Mouse (Mus musculus) MEL (cell line): Measurements from ENCODE around the gene Rars.

Source experiments
- CTCF ChIP-seq, 3 experiments: IDR thresholded peaks in 2 of 3; conservative IDR thresholded peaks in 1 of 3; 2 replicates each; pipeline ENCODE4 v1.5.1; 2011 to 2012; ENCODE audit warnings: low read length in 3 of 3, low read depth in 2 of 3, mild to moderate bottlenecking in 2 of 3, improper control_type of control experiment in 1 of 3, inconsistent platforms in 1 of 3, mixed read lengths in 1 of 3, moderate library complexity in 1 of 3; ENCODE audit not compliant: control insufficient read depth in 1 of 3, insufficient read depth in 1 of 3, poor library complexity in 1 of 3, severe bottlenecking in 1 of 3
- ELF1 ChIP-seq: IDR thresholded peaks from 2 replicates; pipeline ENCODE4 v1.6.1; 2014; ENCODE audit warnings: low read depth, mild to moderate bottlenecking, inconsistent platforms, low read length, improper control_type of control experiment, moderate library complexity
- GATA1 ChIP-seq: IDR thresholded peaks from 2 replicates; pipeline ENCODE4 v1.6.1; 2011; ENCODE audit warnings: low read depth, low read length, improper control_type of control experiment
- HCFC1 ChIP-seq: IDR thresholded peaks from 2 replicates; pipeline ENCODE4 v1.6.1; 2012; ENCODE audit warnings: low read depth, mild to moderate bottlenecking, inconsistent platforms, low read length, improper control_type of control experiment, moderate library complexity
- POLR2A ChIP-seq, 2 experiments: IDR thresholded peaks; 2 replicates each; pipeline ENCODE4 v1.6.1; 2011 to 2012; ENCODE audit warnings: low read length in 2 of 2, mild to moderate bottlenecking in 2 of 2, control low read depth in 1 of 2, improper control_type of control experiment in 1 of 2, low read depth in 1 of 2, moderate library complexity in 1 of 2; ENCODE audit not compliant: control insufficient read depth in 1 of 2, insufficient read depth in 1 of 2, poor library complexity in 1 of 2
- UBTF ChIP-seq: IDR thresholded peaks from 2 replicates; pipeline ENCODE4 v1.6.1; 2012; ENCODE audit warnings: low read depth, mild to moderate bottlenecking, inconsistent platforms, low read length, improper control_type of control experiment, moderate library complexity, borderline replicate concordance; ENCODE audit not compliant: insufficient read depth
- USF2 ChIP-seq, 2 experiments: IDR thresholded peaks; 2 replicates each; pipeline ENCODE4 v1.6.1; 2011 to 2012; ENCODE audit warnings: improper control_type of control experiment in 2 of 2, low read length in 2 of 2, borderline replicate concordance in 1 of 2, inconsistent platforms in 1 of 2, low read depth in 1 of 2, mild to moderate bottlenecking in 1 of 2; ENCODE audit not compliant: insufficient read depth in 1 of 2
- ZMIZ1 ChIP-seq: IDR thresholded peaks from 2 replicates; pipeline ENCODE4 v1.6.1; 2012; ENCODE audit warnings: low read depth, mild to moderate bottlenecking, inconsistent platforms, low read length, improper control_type of control experiment, moderate library complexity
- ZNF384 ChIP-seq: IDR thresholded peaks from 2 replicates; pipeline ENCODE4 v1.6.1; 2012; ENCODE audit warnings: low read depth, mild to moderate bottlenecking, inconsistent platforms, low read length, improper control_type of control experiment

DNA sequence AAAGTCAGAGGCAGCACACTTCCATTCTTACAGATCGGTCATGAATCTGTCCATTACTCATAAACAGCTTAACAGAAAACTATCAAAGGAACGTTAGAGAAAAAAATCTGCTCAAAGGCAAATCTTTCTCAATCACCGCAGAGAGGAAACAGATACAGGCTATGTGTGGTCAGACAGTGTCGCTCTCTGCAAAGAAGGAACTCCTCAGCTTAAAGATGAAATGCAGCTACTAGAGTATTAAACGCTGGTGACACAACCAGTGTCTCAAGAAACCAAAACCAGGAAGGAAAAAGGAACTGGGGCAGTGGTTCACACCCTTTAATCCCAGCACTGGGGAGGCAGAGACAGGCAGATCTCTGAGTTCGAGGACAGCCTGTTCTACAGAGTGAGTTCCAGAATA is 6.6 kb downstream of the Rars start:
- TF ChIP-seq ELF1 = no peak
- TF ChIP-seq ZMIZ1 = no peak
- TF ChIP-seq ZNF384 = no peak
- TF ChIP-seq CTCF (IDR thresholded peaks at IDR 0.05 in 2 of 3, conservative IDR thresholded peaks at IDR 0.05 in 1 of 3; ENCODE audit: control insufficient read depth in 1 of 3, insufficient read depth in 1 of 3, low read depth in 2 of 3, low read length in 3 of 3, poor library complexity in 1 of 3, severe bottlenecking in 1 of 3) = no peak
- TF ChIP-seq POLR2A (IDR thresholded peaks at IDR 0.05; ENCODE audit: control insufficient read depth in 1 of 2, insufficient read depth in 1 of 2, low read depth in 1 of 2, low read length in 2 of 2, poor library complexity in 1 of 2) = no peak
- TF ChIP-seq GATA1 = no peak
- TF ChIP-seq HCFC1 = no peak
- TF ChIP-seq UBTF = no peak
- TF ChIP-seq USF2 (IDR thresholded peaks at IDR 0.05; ENCODE audit: borderline replicate concordance in 1 of 2, insufficient read depth in 1 of 2, low read depth in 1 of 2, low read length in 2 of 2) = no peak
